ENCODE assay signal across 7 mouse cellular contexts in genomic region chr5:148978458-148979165, GRCm38 (mm10). TPM values are rescaled to one million over a fixed set of nuclear protein-coding genes. Genes with fewer than 3 reads are reported as not detected.
DNase-seq lines count a peak whose midpoint lies in the region; ATAC-seq and TF ChIP-seq lines count a peak whose summit lies in the region.

No protein-coding gene starts in this region.

- no peak overlapping the region for H3K27ac ChIP-seq in midbrain, embryonic 14.5 days (replicated peaks; ENCODE audit: low read depth, low read length)
- no peak overlapping the region for H3K27ac ChIP-seq in midbrain, postnatal 0 days (ENCODE audit: low read depth, low read length)
- H3K27ac ChIP-seq in intestine, embryonic 14.5 days (ENCODE audit: low read depth), result peak overlapping the region; percentile 79
- H3K27ac ChIP-seq in liver, adult 2 months (replicated peaks; ENCODE audit: insufficient read depth, low read depth, low read length), result peak overlapping the region; percentile 92

- WGBS in midbrain, embryonic 14.5 days, result 62% methylated on average over 18 of the region's 18 CpGs
- WGBS in midbrain, postnatal 0 days, result 62% methylated on average over 18 of the region's 18 CpGs
- 50% methylated on average over 18 of the region's 18 CpGs for WGBS in intestine, embryonic 14.5 days
- 25% methylated on average over 18 of the region's 18 CpGs for WGBS in liver, adult 2 months

- H3K36me3 ChIP-seq in midbrain, embryonic 14.5 days (ENCODE audit: control insufficient read depth, insufficient read depth, low read length), result no peaks in the 10 kb centered on the region
- no peaks in the 10 kb centered on the region for H3K36me3 ChIP-seq in midbrain, postnatal 0 days (ENCODE audit: insufficient read depth, low read length)
- no peaks in the 10 kb centered on the region for H3K36me3 ChIP-seq in intestine, embryonic 14.5 days (ENCODE audit: control insufficient read depth, insufficient read depth, low read length)
- H3K36me3 ChIP-seq in liver, adult 2 months (ENCODE audit: control insufficient read depth, insufficient read depth, low read length), result no peaks in the 10 kb centered on the region

- H3K4me3 ChIP-seq in midbrain, embryonic 14.5 days (replicated peaks; ENCODE audit: low read depth, low read length), result no peak overlapping the region
- no peak overlapping the region for H3K4me3 ChIP-seq in midbrain, postnatal 0 days (ENCODE audit: low read depth, low read length)
- H3K4me3 ChIP-seq in intestine, embryonic 14.5 days (ENCODE audit: low read depth, low read length), result no peak overlapping the region
- no peak overlapping the region for H3K4me3 ChIP-seq in liver, adult 2 months (ENCODE audit: insufficient read depth, low read depth, low read length)

- no peaks in the 10 kb centered on the region for H3K27me3 ChIP-seq in midbrain, embryonic 14.5 days (ENCODE audit: control insufficient read depth, insufficient read depth, low read length)
- no peaks in the 10 kb centered on the region for H3K27me3 ChIP-seq in midbrain, postnatal 0 days (ENCODE audit: insufficient read depth, low read length)
- H3K27me3 ChIP-seq in intestine, embryonic 14.5 days (replicated peaks; ENCODE audit: control insufficient read depth, insufficient read depth, low read length), result no peaks in the 10 kb centered on the region
- no peaks in the 10 kb centered on the region for H3K27me3 ChIP-seq in liver, adult 2 months (ENCODE audit: control insufficient read depth, insufficient read depth, low read length)

- TF ChIP-seq CTCF in midbrain, postnatal 0 days (IDR thresholded peaks at IDR 0.05), result no peak
- no peak for TF ChIP-seq CTCF in liver, adult 2 months (IDR thresholded peaks at IDR 0.05; ENCODE audit: low read depth, low read length)

- H3K9me3 ChIP-seq in midbrain, embryonic 14.5 days (ENCODE audit: control insufficient read depth, low read length), result 0 out of 2 replicates have a peak, but pooled peaks cover 3% of the 10 kb centered on the region
- no peaks in the 10 kb centered on the region for H3K9me3 ChIP-seq in midbrain, postnatal 0 days (ENCODE audit: low read length)
- H3K9me3 ChIP-seq in intestine, embryonic 14.5 days (ENCODE audit: control insufficient read depth, low read length), result peaks cover 3% of the 10 kb centered on the region; the same call in 1 of the 2 replicates

- DNase-seq in midbrain, embryonic 14.5 days, result no peak
- DNase-seq in midbrain, postnatal 0 days (ENCODE audit: low spot score), result no peak
- no peak for DNase-seq in intestine, embryonic 14.5 days (ENCODE audit: low spot score)
- DNase-seq in liver, adult 2 months (ENCODE audit: extremely low read depth, low read depth, low spot score), result peak; percentile 100
- DNase-seq in thymus, postnatal 4 days, result peak; percentile 65
- DNase-seq in right cerebral cortex, postnatal 36 days (ENCODE audit: low spot score in 2 of 2), result no peak
- DNase-seq in urinary bladder, postnatal 25 days (ENCODE audit: low spot score), result no peak

- H3K4me2 ChIP-seq in midbrain, embryonic 14.5 days (ENCODE audit: low read length), result no peak overlapping the region
- H3K4me2 ChIP-seq in midbrain, postnatal 0 days (ENCODE audit: low read depth, low read length, poor library complexity, severe bottlenecking), result no peak overlapping the region
- no peak overlapping the region for H3K4me2 ChIP-seq in intestine, embryonic 14.5 days (ENCODE audit: low read length)

- 0 out of 2 replicates have a peak overlapping the region, but pooled peaks have one; percentile 12 for H3K9ac ChIP-seq in midbrain, embryonic 14.5 days (replicated peaks; ENCODE audit: low read length)
- H3K9ac ChIP-seq in midbrain, postnatal 0 days (replicated peaks; ENCODE audit: low read length, poor library complexity, severe bottlenecking), result no peak overlapping the region
- 0 out of 2 replicates have a peak overlapping the region, but pooled peaks have one; percentile 8 for H3K9ac ChIP-seq in intestine, embryonic 14.5 days (ENCODE audit: low read length)
- peak overlapping the region; percentile 38; the same call in 1 of the 2 replicates for H3K9ac ChIP-seq in liver, adult 2 months (ENCODE audit: low read depth, low read length)

- TF ChIP-seq POLR2A in liver, adult 2 months (IDR thresholded peaks at IDR 0.05; ENCODE audit: extremely low read depth, insufficient read depth, low read length), result no peak

- H3K79me2 ChIP-seq in liver, adult 2 months (ENCODE audit: control insufficient read depth, insufficient read depth, low read length), result no peaks in the 10 kb centered on the region

- no peak for ATAC-seq in midbrain, embryonic 14.5 days (ENCODE audit: low FRiP score, low TSS enrichment)
- ATAC-seq in midbrain, postnatal 0 days (ENCODE audit: low FRiP score), result no peak
- 0 out of 2 replicates have a peak, but pooled peaks have one; percentile 26 for ATAC-seq in intestine, embryonic 14.5 days (replicated peaks; ENCODE audit: low FRiP score, low TSS enrichment, low read depth)

- H3K4me1 ChIP-seq in midbrain, embryonic 14.5 days (ENCODE audit: control insufficient read depth, insufficient read depth, low read length), result no peaks in the 10 kb centered on the region
- H3K4me1 ChIP-seq in midbrain, postnatal 0 days (ENCODE audit: insufficient read depth, low read length), result no peaks in the 10 kb centered on the region; the same call in 1 of the 2 replicates
- peaks cover 8% of the 10 kb centered on the region; the same call in 1 of the 2 replicates for H3K4me1 ChIP-seq in intestine, embryonic 14.5 days (replicated peaks; ENCODE audit: control insufficient read depth, insufficient read depth, low read length)
- H3K4me1 ChIP-seq in liver, adult 2 months (ENCODE audit: control insufficient read depth, insufficient read depth, low read length), result peaks cover 13% of the 10 kb centered on the region

RNA-seq across cellular contexts. Expression of gene Gm42791, which starts 16.3 kb away (rescaled TPM):
- not detected in 2 replicates for polyA plus RNA-seq in midbrain, embryonic 14.5 days (2014; fragmentation: Nextera tagmentation; extraction: Ambion mirVana)
- not detected in 2 replicates for total RNA-seq in midbrain, postnatal 0 days (2014; rRNA removed)
- polyA plus RNA-seq in midbrain, postnatal 0 days (2015; fragmentation: Nextera tagmentation; extraction: Ambion mirVana), result 2.1 and 3.1 TPM in 2 replicates
- polyA plus RNA-seq in intestine, embryonic 14.5 days (2014; fragmentation: Nextera tagmentation; extraction: Ambion mirVana), result 2.2 TPM in 1 of 2 replicates, not detected in the other
- not detected in 2 replicates for total RNA-seq in liver, adult 2 months (2014; rRNA removed)
- polyA plus RNA-seq in liver, adult 2 months (2012; rRNA removed), result not detected in 2 replicates

RNA-seq across cellular contexts. Expression of gene Katnal1, which starts 49.5 kb away (rescaled TPM):
- 30.9 and 42.8 TPM in 2 replicates for polyA plus RNA-seq in midbrain, embryonic 14.5 days (2014; fragmentation: Nextera tagmentation; extraction: Ambion mirVana)
- total RNA-seq in midbrain, postnatal 0 days (2014; rRNA removed), result 38.0 and 51.1 TPM in 2 replicates
- 23.6 and 31.4 TPM in 2 replicates for polyA plus RNA-seq in midbrain, postnatal 0 days (2015; fragmentation: Nextera tagmentation; extraction: Ambion mirVana)
- 10.9 and 15.6 TPM in 2 replicates for polyA plus RNA-seq in intestine, embryonic 14.5 days (2014; fragmentation: Nextera tagmentation; extraction: Ambion mirVana)
- total RNA-seq in liver, adult 2 months (2014; rRNA removed), result 3.9 and 4.2 TPM in 2 replicates
- polyA plus RNA-seq in liver, adult 2 months (2012; rRNA removed), result 1.5 and 2.0 TPM in 2 replicates

Comparison
In these comparisons a context has a peak if more than half of its experiments do, and no peak if none do; other contexts are left out.
1. DNase-seq: peak in liver, adult 2 months (single experiment) and thymus, postnatal 4 days (single experiment); none in midbrain, embryonic 14.5 days (single experiment), midbrain, postnatal 0 days (single experiment), intestine, embryonic 14.5 days (single experiment), right cerebral cortex, postnatal 36 days (0 of 2) and urinary bladder, postnatal 25 days (single experiment).
2. H3K27ac ChIP-seq: peak in intestine, embryonic 14.5 days (single experiment) and liver, adult 2 months (single experiment); none in midbrain, embryonic 14.5 days (single experiment) and midbrain, postnatal 0 days (single experiment).